Mouse (Mus musculus) right cerebral cortex, postnatal 10 days (tissue): ENCODE measurements at regions not wholly inside any gene's neighbourhood (a gene's known extent, or its start where the extent isn't known, plus 50 kb on each side); places are given as distances from the start of the nearest gene placed in this dataset.
"Not testable (repeated sequence)": the region's sequence is repeated elsewhere in the genome, so short reads cannot be mapped to it uniquely, and the experiment has no call there.

Experiments
- DNase-seq, 2 experiments: peaks; one replicate each; pipeline ENCODE4 v3.0.0; 2021; ENCODE audit warnings: low spot score in 2 of 2

DNA sequence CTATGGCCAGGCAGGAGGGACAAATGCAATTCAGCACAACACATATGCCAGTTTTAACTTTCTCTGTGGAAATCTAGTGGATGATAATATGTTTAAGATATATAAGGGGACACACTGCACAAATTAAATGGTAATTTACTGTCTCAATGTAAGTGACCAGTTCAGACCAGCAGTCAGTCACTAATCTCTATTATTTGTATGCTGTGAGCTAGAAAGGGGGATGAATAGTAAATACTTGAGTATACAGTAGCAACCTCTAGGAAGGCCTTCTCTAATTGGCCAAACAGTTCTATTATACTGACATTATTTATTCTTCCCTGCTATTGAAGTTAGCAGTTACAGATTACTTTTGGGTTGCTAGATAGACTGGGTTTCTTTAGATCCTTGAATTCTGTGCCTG is 391.2 kb downstream of the Fign start:
- no peak for DNase-seq

DNA sequence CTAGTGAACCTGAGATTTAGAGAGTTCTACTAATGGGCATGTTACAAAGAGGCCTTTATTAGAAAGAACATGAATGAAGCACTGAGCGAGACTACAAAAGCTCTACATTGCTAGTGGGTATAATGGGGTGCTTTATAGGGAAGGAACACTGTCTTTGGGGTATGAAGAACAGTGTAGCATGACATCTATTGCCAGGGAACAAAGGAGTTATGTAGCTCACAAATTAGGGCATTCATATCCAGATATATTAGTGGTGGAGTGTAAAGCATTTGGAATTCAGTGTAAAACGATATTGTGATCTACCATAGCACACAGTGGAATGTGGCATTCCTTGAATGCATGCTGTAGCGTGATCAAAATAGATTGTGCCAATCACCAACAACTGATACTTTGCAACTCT is 391.7 kb downstream of the Fign start:
- no peak for DNase-seq

GRCm38 (mm10) chr2:63702333-63703096 is 395.3 kb downstream of the Fign start:
- DNase-seq: peak; percentile 44 to 69

- DNase-seq: no peak
Measured at GRCm38 (mm10) chr2:63701861-63702260, 396.0 kb downstream of the Fign start.

DNA sequence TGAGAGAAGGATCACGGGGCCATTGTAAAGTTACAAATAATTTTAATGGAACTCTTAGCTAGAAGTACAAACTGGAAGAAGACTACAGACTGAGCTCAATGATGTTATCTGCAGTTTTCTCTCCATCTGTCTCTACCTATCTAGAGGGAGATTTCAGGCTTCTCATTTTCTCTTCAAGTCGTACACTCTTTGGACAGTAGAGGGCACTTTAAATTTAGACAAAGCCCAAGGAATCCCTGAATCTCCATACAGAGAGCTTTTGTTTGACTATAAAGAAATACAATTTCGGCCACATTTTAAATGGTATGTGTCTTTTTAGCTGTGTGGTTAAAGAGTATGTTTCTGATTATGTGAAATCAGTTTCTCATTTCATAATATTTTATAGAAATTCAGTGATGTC is 397.6 kb downstream of the Fign start:
- no peak for DNase-seq

DNA sequence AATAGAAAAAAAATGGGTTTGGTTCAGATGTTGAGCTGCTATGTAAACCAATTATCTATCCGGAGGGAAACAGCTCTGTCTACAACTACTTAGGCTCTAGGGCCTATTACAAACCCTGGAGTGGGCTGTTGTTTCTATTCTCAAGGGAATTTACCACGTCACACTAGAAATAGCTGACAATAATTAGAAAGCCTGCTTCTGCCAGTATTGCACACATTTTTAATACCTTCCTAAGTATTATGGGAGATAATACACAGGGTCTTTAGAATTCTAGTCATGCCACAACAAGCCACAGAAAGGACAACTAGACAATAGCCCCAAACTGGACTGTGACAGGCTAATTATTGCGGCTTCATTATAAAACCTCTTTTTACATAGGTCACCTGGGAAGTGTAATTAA is 428.1 kb downstream of the Fign start:
- no peak for DNase-seq

GRCm38 (mm10) chr2:63668784-63669183 is 429.1 kb downstream of the Fign start:
- DNase-seq: no peak

DNA sequence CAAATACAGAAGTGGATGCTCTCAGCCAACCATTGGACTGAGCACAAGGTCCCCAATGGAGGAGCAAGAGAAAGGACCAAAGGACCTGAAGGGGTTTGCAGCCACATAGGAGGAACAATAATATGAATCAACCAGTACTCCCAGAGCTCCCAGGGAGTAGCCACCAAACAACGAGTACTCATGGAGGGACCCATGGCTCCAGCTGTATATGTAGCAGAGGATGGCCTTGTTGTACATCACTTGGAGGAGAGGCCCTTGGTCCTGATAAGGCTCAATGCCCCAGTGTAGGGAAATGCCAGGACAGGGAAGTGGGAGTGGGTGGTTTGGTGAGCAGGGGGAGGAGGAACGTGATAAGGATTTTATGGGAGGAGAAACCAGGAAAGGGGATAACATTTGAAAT is 437.9 kb downstream of the Fign start:
- DNase-seq: not testable (repeated sequence)
